Mouse (Mus musculus) urinary bladder, postnatal 25 days (tissue): ENCODE results near the gene Tctex1d4.
A peak's percentile ranks its signal among the peaks of the same experiment; 100 is the strongest.

ENCODE experiments used
- DNase-seq: peaks from one replicate; pipeline ENCODE4 v3.0.0; 2022; ENCODE audit warnings: low spot score

The Tctex1d4 gene

GRCm38 (mm10) chr4:117126675-117127290, at the start of gene Tctex1d4:
Gene Tctex1d4 (plus strand): TSS chr4:117126794.
- DNase-seq = peak; percentile 49

- DNase-seq = no peak
Observed at GRCm38 (mm10) chr4:117087948-117088640, 38.5 kb upstream of the Tctex1d4 start.

GRCm38 (mm10) chr4:117090586-117090985, 36.0 kb upstream of the Tctex1d4 start:
- DNase-seq = no peak

- DNase-seq = no peak
Observed at GRCm38 (mm10) chr4:117094626-117095361, 31.8 kb upstream of the Tctex1d4 start.

- peak; percentile 47 for DNase-seq
Observed at GRCm38 (mm10) chr4:117095551-117096452, 30.8 kb upstream of the Tctex1d4 start, which contains the start of gene Ptch2. Gene Ptch2 (plus strand): TSS chr4:117096075.

- no peak for DNase-seq
Observed at GRCm38 (mm10) chr4:117096666-117097065, 29.9 kb upstream of the Tctex1d4 start.

- no peak for DNase-seq
Observed at GRCm38 (mm10) chr4:117097969-117098763, 28.4 kb upstream of the Tctex1d4 start.

GRCm38 (mm10) chr4:117098764-117099036, 27.9 kb upstream of the Tctex1d4 start:
- DNase-seq = no peak

GRCm38 (mm10) chr4:117100036-117100435, 26.6 kb upstream of the Tctex1d4 start:
- DNase-seq = no peak

- no peak for DNase-seq
Observed at GRCm38 (mm10) chr4:117101218-117101617, 25.4 kb upstream of the Tctex1d4 start.

- DNase-seq = no peak
Observed at GRCm38 (mm10) chr4:117104672-117105071, 21.9 kb upstream of the Tctex1d4 start.

- DNase-seq = no peak
Observed at GRCm38 (mm10) chr4:117105127-117105526, 21.5 kb upstream of the Tctex1d4 start.

GRCm38 (mm10) chr4:117107813-117108523, 18.6 kb upstream of the Tctex1d4 start:
- no peak for DNase-seq

- DNase-seq = no peak
Observed at GRCm38 (mm10) chr4:117108524-117108849, 18.1 kb upstream of the Tctex1d4 start.

- no peak for DNase-seq
Observed at GRCm38 (mm10) chr4:117109330-117109729, 17.3 kb upstream of the Tctex1d4 start.

- DNase-seq = no peak
Observed at GRCm38 (mm10) chr4:117110249-117110648, 16.3 kb upstream of the Tctex1d4 start.

- DNase-seq = no peak
Observed at GRCm38 (mm10) chr4:117110985-117111384, 15.6 kb upstream of the Tctex1d4 start.

GRCm38 (mm10) chr4:117113237-117113636, 13.4 kb upstream of the Tctex1d4 start:
- no peak for DNase-seq

GRCm38 (mm10) chr4:117115592-117115991, 11.0 kb upstream of the Tctex1d4 start:
- no peak for DNase-seq

- no peak for DNase-seq
Observed at GRCm38 (mm10) chr4:117117931-117118330, 8.7 kb upstream of the Tctex1d4 start.

GRCm38 (mm10) chr4:117119636-117120035, 7.0 kb upstream of the Tctex1d4 start:
- no peak for DNase-seq
